Mouse (Mus musculus) kidney, embryonic 16.5 days (tissue): ENCODE results near the gene Nes. TPM values are rescaled to one million over a fixed set of nuclear protein-coding genes. Genes with fewer than 3 reads are reported as not detected.

ENCODE experiments used
- ATAC-seq: fragments of 200-750 bp; cut with Nextera tagmentation; 2 replicates; pipeline ENCODE4 v1.8.0; 2017; ENCODE audit warnings: moderate TSS enrichment; ENCODE audit not compliant: low FRiP score, low TSS enrichment
- H3K27ac ChIP-seq: fragments of 300-500 bp; sonication (generic); 2 replicates; pipeline ENCODE4 v1.5.1; 2014; ENCODE audit warnings: low read length
- H3K27me3 ChIP-seq: fragments of 300-500 bp; sonication (generic); 2 replicates; pipeline ENCODE4 v1.6.1; 2014; ENCODE audit warnings: low read length, control low read depth, mixed read lengths; ENCODE audit not compliant: insufficient read depth
- H3K36me3 ChIP-seq: fragments of 300-500 bp; sonication (generic); 2 replicates; pipeline ENCODE4 v1.6.1; 2014; ENCODE audit warnings: low read length, control low read depth, mixed read lengths; ENCODE audit not compliant: insufficient read depth
- H3K4me1 ChIP-seq: fragments of 300-500 bp; sonication (generic); 2 replicates; pipeline ENCODE4 v1.6.1; 2014; ENCODE audit warnings: low read length, control low read depth, mixed read lengths; ENCODE audit not compliant: insufficient read depth
- H3K4me2 ChIP-seq: fragments of 300-500 bp; sonication (generic); replicated peaks from 2 replicates; pipeline ENCODE4 v1.6.1; 2014; ENCODE audit warnings: low read depth, low read length
- H3K4me3 ChIP-seq: fragments of 300-500 bp; sonication (generic); 2 replicates; pipeline ENCODE4 v1.5.1; 2014; ENCODE audit warnings: mild to moderate bottlenecking, low read length
- H3K9ac ChIP-seq: fragments of 300-500 bp; sonication (generic); replicated peaks from 2 replicates; pipeline ENCODE4 v1.6.1; 2014; ENCODE audit warnings: low read length
- H3K9me3 ChIP-seq: fragments of 300-500 bp; sonication (generic); 2 replicates; pipeline ENCODE4 v1.6.1; 2016; ENCODE audit warnings: low read length, control low read depth
- WGBS: fragments of 180-500 bp; shearing (Covaris S2); extraction: QIAGEN DNeasy Blood & Tissue Kit; methylation state at CpG from one replicate; pipeline ENCODE4 v1.1.7; 2014; 5-methylcytosine and 5-hydroxymethylcytosine counted together
- polyA plus RNA-seq: library from polyadenylated mRNA; unstranded; fragments of >200 nt; fragmentation: Nextera tagmentation; extraction: Ambion mirVana; gene quantifications from 2 replicates; pipeline ENCODE4 v1.2.1, GENCODE M21; 2015

Nes gene
- polyA plus RNA-seq, 1 experiment from 2014 or later: 25.7 TPM

- no peak for ATAC-seq
- WGBS: 36% methylated on average over 12 of the region's 12 CpGs
- H3K9me3 ChIP-seq: no peaks in the 10 kb centered on the region
- H3K4me2 ChIP-seq: peak overlapping the region; percentile 79; the same call in 1 of the 2 replicates
- H3K9ac ChIP-seq: peak overlapping the region; percentile 22
- H3K4me1 ChIP-seq: peaks cover 64% of the 10 kb centered on the region
- H3K36me3 ChIP-seq: no peaks in the 10 kb centered on the region
- H3K4me3 ChIP-seq: no peak overlapping the region
- H3K27me3 ChIP-seq: peaks cover 8% of the 10 kb centered on the region
- peak overlapping the region; percentile 77 for H3K27ac ChIP-seq
Measured at GRCm38 (mm10) chr3:87985505-87986320, 14.8 kb downstream of the Nes start.

GRCm38 (mm10) chr3:87986868-87987267 lies 16.0 kb downstream of the Nes start:
- H3K27me3 ChIP-seq: peaks cover 9% of the 10 kb centered on the region
- peak overlapping the region; percentile 79 for H3K4me2 ChIP-seq
- no peaks in the 10 kb centered on the region for H3K36me3 ChIP-seq
- H3K4me1 ChIP-seq: peaks cover 52% of the 10 kb centered on the region
- no peaks in the 10 kb centered on the region for H3K9me3 ChIP-seq
- ATAC-seq: peak; percentile 74
- peak overlapping the region; percentile 49 for H3K4me3 ChIP-seq
- 0% methylated on average over 17 of the region's 17 CpGs for whole genome bisulfite sequencing
- H3K9ac ChIP-seq: peak overlapping the region; percentile 57
- peak overlapping the region; percentile 77; the same call in 1 of the 2 replicates for H3K27ac ChIP-seq

GRCm38 (mm10) chr3:87987633-87988032 lies 16.8 kb downstream of the Nes start:
- H3K9me3 ChIP-seq: no peaks in the 10 kb centered on the region
- peak overlapping the region; percentile 79 for H3K4me2 ChIP-seq
- ATAC-seq: peak; percentile 52
- WGBS: 0% methylated on average over 15 of the region's 15 CpGs
- peak overlapping the region; percentile 57 for H3K9ac ChIP-seq
- no peaks in the 10 kb centered on the region for H3K36me3 ChIP-seq
- H3K4me3 ChIP-seq: peak overlapping the region; percentile 49
- H3K27me3 ChIP-seq: peaks cover 17% of the 10 kb centered on the region
- H3K27ac ChIP-seq: peak overlapping the region; percentile 6; the same call in 1 of the 2 replicates
- peaks cover 44% of the 10 kb centered on the region for H3K4me1 ChIP-seq

DNA sequence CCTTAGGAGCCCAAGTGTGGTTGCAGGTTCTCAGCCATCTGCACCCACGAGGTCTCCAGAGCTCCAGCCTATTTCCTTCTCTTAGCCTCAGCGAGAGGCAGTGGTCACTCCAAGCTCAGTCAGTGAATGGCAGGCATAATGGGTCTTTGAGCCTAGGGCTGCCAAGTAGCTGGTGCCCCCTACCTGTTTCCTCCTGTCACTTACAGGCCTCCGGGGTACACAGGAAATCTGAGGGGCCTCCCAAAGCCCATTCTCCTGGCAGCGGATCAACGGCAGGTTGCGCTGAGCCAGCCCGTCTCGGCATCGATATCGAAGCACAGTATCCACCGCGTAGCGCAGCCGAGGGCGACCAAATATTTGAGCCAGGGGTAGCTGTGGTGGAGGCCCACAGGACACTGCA lies 17.2 kb downstream of the Nes start:
- Histone ChIP-seq H3K27ac (no peak overlapping the region), H3K4me3 (peak overlapping the region; percentile 49), H3K27me3 (peaks cover 20% of the 10 kb centered on the region), H3K4me1 (peaks cover 40% of the 10 kb centered on the region), H3K9me3 (no peaks in the 10 kb centered on the region), H3K9ac (peak overlapping the region; percentile 57), H3K36me3 (no peaks in the 10 kb centered on the region), H3K4me2 (peak overlapping the region; percentile 79)
- ATAC-seq: no peak
- 8% methylated on average over 15 of the region's 15 CpGs for WGBS

GRCm38 (mm10) chr3:87989935-87990334 lies 19.1 kb downstream of the Nes start:
- no peak overlapping the region for H3K4me2 ChIP-seq
- WGBS: 30% methylated on average over 10 of the region's 10 CpGs
- peaks cover 26% of the 10 kb centered on the region for H3K4me1 ChIP-seq
- no peak overlapping the region for H3K9ac ChIP-seq
- ATAC-seq: no peak
- no peaks in the 10 kb centered on the region for H3K9me3 ChIP-seq
- H3K4me3 ChIP-seq: no peak overlapping the region
- no peaks in the 10 kb centered on the region for H3K36me3 ChIP-seq
- peaks cover 38% of the 10 kb centered on the region for H3K27me3 ChIP-seq
- H3K27ac ChIP-seq: no peak overlapping the region

DNA sequence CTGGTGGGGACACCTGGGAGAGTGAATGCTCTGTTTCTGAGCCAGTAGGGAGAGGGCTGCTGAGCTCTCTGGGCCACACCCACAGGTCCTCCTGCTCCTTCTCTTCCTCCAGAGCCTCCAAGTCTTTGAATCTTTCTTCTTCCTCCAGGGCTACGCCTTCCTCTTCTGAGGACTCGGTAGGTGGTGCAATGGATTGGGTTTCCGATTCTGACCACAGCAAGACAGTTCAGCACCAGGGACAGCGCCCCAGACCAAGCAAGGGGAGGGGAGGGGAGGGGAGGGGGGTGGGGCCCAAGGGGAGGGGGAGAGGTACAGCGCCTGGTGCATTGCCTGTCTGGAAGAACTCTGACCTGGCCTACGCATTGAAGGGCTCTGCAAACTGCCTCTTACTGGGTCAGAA lies 22.6 kb downstream of the Nes start:
- H3K4me2 ChIP-seq: no peak overlapping the region
- H3K9ac ChIP-seq: no peak overlapping the region
- no peaks in the 10 kb centered on the region for H3K36me3 ChIP-seq
- no peak for ATAC-seq
- H3K4me1 ChIP-seq: peaks cover 6% of the 10 kb centered on the region
- no peaks in the 10 kb centered on the region for H3K9me3 ChIP-seq
- H3K27ac ChIP-seq: no peak overlapping the region
- H3K4me3 ChIP-seq: no peak overlapping the region
- 5% methylated on average over 6 of the region's 6 CpGs for WGBS
- peaks cover 73% of the 10 kb centered on the region for H3K27me3 ChIP-seq

GRCm38 (mm10) chr3:87995331-87995730 lies 24.5 kb downstream of the Nes start:
- H3K27ac ChIP-seq: no peak overlapping the region
- H3K4me2 ChIP-seq: no peak overlapping the region
- ATAC-seq: no peak
- peaks cover 84% of the 10 kb centered on the region for H3K27me3 ChIP-seq
- no peak overlapping the region for H3K4me3 ChIP-seq
- peaks cover 14% of the 10 kb centered on the region for H3K4me1 ChIP-seq
- no peaks in the 10 kb centered on the region for H3K9me3 ChIP-seq
- H3K36me3 ChIP-seq: no peaks in the 10 kb centered on the region
- no peak overlapping the region for H3K9ac ChIP-seq
- WGBS: 26% methylated on average over 11 of the region's 11 CpGs

- WGBS: 2% methylated on average over 15 of the region's 15 CpGs
- Histone ChIP-seq H3K36me3 (no peaks in the 10 kb centered on the region), H3K9me3 (no peaks in the 10 kb centered on the region), H3K27ac (no peak overlapping the region), H3K27me3 (peaks cover 94% of the 10 kb centered on the region), H3K4me3 (peak overlapping the region; percentile 47; the same call in 1 of the 2 replicates), H3K4me2 (peak overlapping the region; percentile 62; the same call in 1 of the 2 replicates), H3K4me1 (peaks cover 18% of the 10 kb centered on the region), H3K9ac (no peak overlapping the region)
- ATAC-seq: no peak
Measured at GRCm38 (mm10) chr3:87996401-87996800, 25.5 kb downstream of the Nes start.

- ATAC-seq: peak; percentile 43; the same call in 1 of the 2 replicates
- under 1% methylated on average over 48 of the region's 49 CpGs for WGBS
- H3K27ac ChIP-seq: no peak overlapping the region
- H3K4me2 ChIP-seq: peak overlapping the region; percentile 62
- H3K36me3 ChIP-seq: no peaks in the 10 kb centered on the region
- H3K27me3 ChIP-seq: peaks cover 98% of the 10 kb centered on the region
- H3K4me1 ChIP-seq: peaks cover 18% of the 10 kb centered on the region
- no peaks in the 10 kb centered on the region for H3K9me3 ChIP-seq
- peak overlapping the region; percentile 47 for H3K4me3 ChIP-seq
- H3K9ac ChIP-seq: no peak overlapping the region
Measured at GRCm38 (mm10) chr3:87996971-87997614, 26.2 kb downstream of the Nes start.

- ATAC-seq: no peak
- 1% methylated on average over 6 of the region's 7 CpGs for WGBS
- Histone ChIP-seq H3K27me3 (peaks cover 98% of the 10 kb centered on the region), H3K9me3 (no peaks in the 10 kb centered on the region), H3K27ac (no peak overlapping the region), H3K4me2 (no peak overlapping the region), H3K4me1 (peaks cover 18% of the 10 kb centered on the region), H3K36me3 (no peaks in the 10 kb centered on the region), H3K4me3 (no peak overlapping the region), H3K9ac (no peak overlapping the region)
Measured at GRCm38 (mm10) chr3:87998747-87999146, 27.9 kb downstream of the Nes start.
